Mouse (Mus musculus): Measurements from ENCODE around the gene Akap6. TPM values are rescaled to one million over a fixed set of nuclear protein-coding genes. Genes with fewer than 3 reads are reported as not detected.

The Akap6 gene
- total RNA-seq, 2 experiments from 2014 or later = 178 to 181 TPM

DNA sequence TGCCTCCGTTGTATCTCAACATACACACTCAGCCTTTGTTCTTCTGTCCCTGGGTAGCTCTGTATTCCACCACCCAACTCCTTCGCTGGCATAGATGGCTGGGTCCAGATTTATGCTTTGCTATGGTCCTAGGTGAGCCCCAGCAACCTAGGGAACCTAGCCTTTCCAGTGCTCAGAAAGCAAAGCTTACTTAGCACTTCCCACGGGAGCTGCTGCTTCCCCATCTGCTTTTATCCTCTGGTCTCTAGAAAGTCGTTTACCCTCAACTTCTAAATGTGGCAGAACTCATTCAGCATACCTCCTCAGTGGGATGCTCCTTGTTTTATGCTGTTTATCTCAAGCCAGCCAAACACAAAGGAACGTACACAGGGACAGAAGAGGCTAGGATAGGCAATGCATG, 329.7 kb downstream of the Akap6 start:
- peak in 1 of 2 experiments; percentile 32 for DNase-seq (ENCODE audit: extremely low spot score in 1 of 2, low spot score in 2 of 2)
- no peak overlapping the region for H3K4me3 ChIP-seq
- intact Hi-C loops (cut with DNase I) = no loop called here
- H3K27ac ChIP-seq = no peak overlapping the region
- TF ChIP-seq CTCF (IDR thresholded peaks at IDR 0.05) = no peak

- no peak for DNase-seq (ENCODE audit: extremely low spot score in 1 of 2, low spot score in 2 of 2)
- Histone ChIP-seq H3K27ac (no peak overlapping the region), H3K4me3 (no peak overlapping the region)
- intact Hi-C loops (cut with DNase I) = loop anchor here (5.0 to 10.0 kb wide), 2 partner anchors 108 to 815 kb away; no protein-coding TSS in a partner anchor
- no peak for TF ChIP-seq CTCF (IDR thresholded peaks at IDR 0.05)
These were observed 330.7 kb downstream of the Akap6 start for GRCm38 (mm10) chr12:53029910-53030309.

- DNase-seq (ENCODE audit: extremely low spot score in 1 of 2, low spot score in 2 of 2) = no peak
- intact Hi-C loops (cut with DNase I) = loop anchor here (2.0 to 10.0 kb wide), 3 partner anchors 110 to 1220 kb away; no protein-coding TSS in a partner anchor
- Histone ChIP-seq H3K27ac (peak overlapping the region; percentile 62; the same call in 1 of the 2 replicates), H3K4me3 (peak overlapping the region; percentile 15; the same call in 1 of the 2 replicates)
- no peak for TF ChIP-seq CTCF (IDR thresholded peaks at IDR 0.05)
These were observed 333.6 kb downstream of the Akap6 start for GRCm38 (mm10) chr12:53032762-53033161.

GRCm38 (mm10) chr12:53033404-53033913, 334.3 kb downstream of the Akap6 start:
- Histone ChIP-seq H3K4me3 (peak overlapping the region; percentile 15; the same call in 1 of the 2 replicates), H3K27ac (peak overlapping the region; percentile 62; the same call in 1 of the 2 replicates)
- DNase-seq (ENCODE audit: extremely low spot score in 1 of 2, low spot score in 2 of 2) = peak; percentile 68 to 77
- intact Hi-C loops (cut with DNase I) = loop anchor here (2.0 to 10.0 kb wide), 3 partner anchors 111 to 1219 kb away; no protein-coding TSS in a partner anchor
- TF ChIP-seq CTCF (IDR thresholded peaks at IDR 0.05) = no peak

DNA sequence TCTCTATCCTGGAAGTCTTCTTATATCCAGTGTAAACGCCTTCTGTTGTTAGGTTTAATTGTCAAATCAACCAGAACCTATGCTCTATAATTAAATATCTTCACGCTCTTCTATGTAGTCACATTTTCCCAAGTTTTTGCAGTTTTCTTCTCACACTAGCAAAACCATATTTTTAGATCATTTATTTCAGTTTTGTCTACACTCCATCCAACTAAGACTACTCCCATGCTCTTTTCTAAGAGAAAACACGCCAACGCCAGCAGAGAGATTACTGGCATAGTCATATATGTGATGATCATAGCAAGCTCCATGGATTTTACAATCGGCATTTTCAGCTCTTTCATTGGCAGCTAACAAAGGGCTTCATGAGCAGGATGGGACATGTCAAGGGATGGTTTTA, 341.5 kb downstream of the Akap6 start:
- DNase-seq (ENCODE audit: extremely low spot score in 1 of 2, low spot score in 2 of 2) = no peak
- no peak for TF ChIP-seq CTCF (IDR thresholded peaks at IDR 0.05)
- intact Hi-C loops (cut with DNase I) = loop anchor here (5.0 to 10.0 kb wide), 3 partner anchors 102 to 1024 kb away; partner anchors contain the start of gene Npas3
- Histone ChIP-seq H3K4me3 (no peak overlapping the region), H3K27ac (no peak overlapping the region)

- Histone ChIP-seq H3K4me3 (no peak overlapping the region), H3K27ac (no peak overlapping the region)
- intact Hi-C loops (cut with DNase I) = loop anchor here (5.0 to 10.0 kb wide), 3 partner anchors 100 to 1022 kb away; partner anchors contain the start of gene Npas3
- no peak for DNase-seq (ENCODE audit: extremely low spot score in 1 of 2, low spot score in 2 of 2)
- peak; percentile 66 for TF ChIP-seq CTCF (IDR thresholded peaks at IDR 0.05)
These were observed 343.6 kb downstream of the Akap6 start for GRCm38 (mm10) chr12:53042739-53043138.

- DNase-seq (ENCODE audit: extremely low spot score in 1 of 2, low spot score in 2 of 2) = no peak
- intact Hi-C loops (cut with DNase I) = no loop called here
- Histone ChIP-seq H3K4me3 (no peak overlapping the region), H3K27ac (no peak overlapping the region)
- TF ChIP-seq CTCF (IDR thresholded peaks at IDR 0.05) = no peak
These were observed 358.4 kb downstream of the Akap6 start for GRCm38 (mm10) chr12:53057606-53058005.

GRCm38 (mm10) chr12:53060903-53061302, 361.7 kb downstream of the Akap6 start:
- Histone ChIP-seq H3K4me3 (no peak overlapping the region), H3K27ac (no peak overlapping the region)
- no peak for DNase-seq (ENCODE audit: extremely low spot score in 1 of 2, low spot score in 2 of 2)
- no peak; the same call in 1 of the 2 replicates for TF ChIP-seq CTCF (IDR thresholded peaks at IDR 0.05)
- intact Hi-C loops (cut with DNase I) = loop anchor here (5.0 kb wide), 1 partner anchor 186 kb away; the partner anchor contains the start of gene Npas3

- no peak overlapping the region for H3K4me3 ChIP-seq
- no peak overlapping the region; the same call in 1 of the 2 replicates for H3K27ac ChIP-seq
- no peak for TF ChIP-seq CTCF (IDR thresholded peaks at IDR 0.05)
- intact Hi-C loops (cut with DNase I) = loop anchor here (5.0 kb wide), 1 partner anchor 186 kb away; the partner anchor contains the start of gene Npas3
- no peak for DNase-seq (ENCODE audit: extremely low spot score in 1 of 2, low spot score in 2 of 2)
These were observed 362.4 kb downstream of the Akap6 start for GRCm38 (mm10) chr12:53061466-53062124.

DNA sequence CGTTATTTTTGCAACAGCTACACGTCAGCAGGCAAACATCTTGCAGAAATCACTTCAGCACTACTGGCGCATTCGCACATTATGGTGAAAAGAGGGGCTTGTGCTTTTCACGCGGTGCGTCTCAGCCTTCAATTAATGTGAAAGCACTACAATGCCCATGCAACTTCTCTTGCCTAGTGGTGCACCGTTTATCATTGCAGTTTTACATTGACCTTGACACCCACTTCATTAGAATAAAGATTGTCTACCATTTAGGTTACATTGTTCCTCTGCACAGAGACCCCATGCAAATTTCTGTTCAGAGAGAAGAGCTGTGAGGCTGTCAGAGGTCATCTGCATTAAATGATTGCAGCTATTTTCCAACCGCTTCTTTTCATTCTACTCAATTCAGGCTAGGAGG, 363.8 kb downstream of the Akap6 start:
- TF ChIP-seq CTCF (IDR thresholded peaks at IDR 0.05) = no peak

DNA sequence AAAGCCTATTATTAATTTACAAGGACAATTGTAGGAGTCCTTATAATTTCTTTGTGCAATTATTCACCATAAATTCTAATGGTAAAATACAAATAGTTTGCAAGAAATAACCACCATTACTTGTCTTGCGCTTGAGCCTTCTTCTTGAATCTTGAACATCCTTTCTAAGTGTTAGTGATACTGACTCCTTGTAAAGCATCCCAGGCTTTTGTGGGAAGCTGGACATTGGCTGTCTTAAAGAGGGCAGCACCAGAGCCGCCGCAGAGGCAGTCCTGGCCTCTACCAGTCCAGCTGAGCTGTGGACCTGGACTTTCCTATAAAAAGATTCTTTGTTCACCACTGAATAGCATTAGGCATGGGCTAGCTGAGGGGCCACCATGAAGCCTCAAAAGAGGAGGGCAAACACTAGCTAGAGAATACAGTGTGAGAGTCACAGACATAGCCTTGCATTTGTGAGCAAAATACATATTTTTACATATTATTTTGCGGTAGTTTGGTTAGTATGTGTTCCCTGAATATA, 365.1 kb downstream of the Akap6 start:
- Histone ChIP-seq H3K4me3 (no peak overlapping the region), H3K27ac (no peak overlapping the region)
- intact Hi-C loops (cut with DNase I) = loop anchor here (5.0 kb wide), 1 partner anchor 183 kb away; the partner anchor contains the start of gene Npas3
- TF ChIP-seq CTCF (IDR thresholded peaks at IDR 0.05) = no peak
- DNase-seq (ENCODE audit: extremely low spot score in 1 of 2, low spot score in 2 of 2) = no peak

More for the DNA sequence above, 363.8 kb downstream of the Akap6 start:
- Histone ChIP-seq H3K27ac (no peak overlapping the region), H3K4me3 (no peak overlapping the region)
- no peak for DNase-seq (ENCODE audit: extremely low spot score in 1 of 2, low spot score in 2 of 2)
- intact Hi-C loops (cut with DNase I) = loop anchor here (5.0 kb wide), 1 partner anchor 184 kb away; the partner anchor contains the start of gene Npas3
